Mouse (Mus musculus) liver (tissue): ENCODE results near the gene Arpc1a.
"Not testable (repeated sequence)": the region's sequence is repeated elsewhere in the genome, so short reads cannot be mapped to it uniquely, and the experiment has no call there.

Experiments used
- DNase-seq: peaks from one replicate; pipeline ENCODE4 v3.0.0-alpha.2; 2020; ENCODE audit warnings: mixed read lengths

The Arpc1a gene

GRCm38 (mm10) chr5:145105694-145106275, 22.2 kb downstream of the Arpc1a start:
- DNase-seq: no peak

DNA sequence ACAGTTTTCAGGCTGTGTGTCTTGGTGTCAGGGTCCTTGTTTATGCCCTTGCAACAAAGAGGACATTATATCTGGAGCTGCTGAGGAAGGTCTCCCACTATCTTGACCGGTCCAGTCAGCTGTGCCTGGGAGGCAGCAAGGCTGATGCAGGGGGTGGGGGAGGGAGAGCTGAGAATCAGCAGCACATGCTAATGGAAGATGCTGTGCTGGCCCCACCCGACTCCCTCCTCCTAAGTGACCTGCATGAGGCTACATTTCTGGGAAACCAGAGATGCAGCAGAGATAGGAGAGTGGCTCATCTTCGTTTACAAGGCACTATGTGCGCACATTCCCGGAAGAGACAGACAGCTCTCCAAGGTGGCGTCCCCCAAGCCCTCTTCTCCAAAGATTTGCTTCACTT, 26.8 kb downstream of the Arpc1a start:
- DNase-seq: no peak

DNA sequence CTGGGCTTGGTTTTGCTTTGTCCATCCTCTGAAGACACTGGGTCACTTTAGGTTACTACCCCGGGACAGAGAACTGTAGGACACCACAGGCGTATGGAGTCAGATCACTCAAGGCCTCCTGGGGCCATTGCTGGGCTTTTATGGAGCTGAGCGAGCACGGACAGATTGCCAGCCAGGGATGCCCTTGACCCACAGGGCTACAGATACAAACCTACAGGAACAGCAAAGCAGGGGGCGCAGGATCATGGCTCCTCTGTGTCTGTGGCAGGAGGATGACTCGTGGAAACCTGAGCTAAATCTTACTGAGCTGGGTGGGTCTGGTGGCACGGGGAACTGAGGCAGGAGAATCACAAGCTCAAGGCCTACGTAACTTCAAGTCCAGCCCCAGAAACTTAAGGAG, 28.9 kb downstream of the Arpc1a start:
- no peak for DNase-seq

GRCm38 (mm10) chr5:145113416-145113815, 29.8 kb downstream of the Arpc1a start:
- no peak for DNase-seq

GRCm38 (mm10) chr5:145114071-145114605, 30.5 kb downstream of the Arpc1a start, which contains the start of gene Arpc1b:
TSS of gene Arpc1b (plus strand) at chr5:145114215.
- peak; percentile 78 for DNase-seq

GRCm38 (mm10) chr5:145114606-145115473, 31.2 kb downstream of the Arpc1a start:
- peak; percentile 56 for DNase-seq

GRCm38 (mm10) chr5:145115736-145116135, 32.1 kb downstream of the Arpc1a start:
- DNase-seq: no peak

GRCm38 (mm10) chr5:145116316-145116715, 32.7 kb downstream of the Arpc1a start:
- peak; percentile 43 for DNase-seq

- peak; percentile 68 for DNase-seq
Measured at GRCm38 (mm10) chr5:145116916-145117315, 33.3 kb downstream of the Arpc1a start.

DNA sequence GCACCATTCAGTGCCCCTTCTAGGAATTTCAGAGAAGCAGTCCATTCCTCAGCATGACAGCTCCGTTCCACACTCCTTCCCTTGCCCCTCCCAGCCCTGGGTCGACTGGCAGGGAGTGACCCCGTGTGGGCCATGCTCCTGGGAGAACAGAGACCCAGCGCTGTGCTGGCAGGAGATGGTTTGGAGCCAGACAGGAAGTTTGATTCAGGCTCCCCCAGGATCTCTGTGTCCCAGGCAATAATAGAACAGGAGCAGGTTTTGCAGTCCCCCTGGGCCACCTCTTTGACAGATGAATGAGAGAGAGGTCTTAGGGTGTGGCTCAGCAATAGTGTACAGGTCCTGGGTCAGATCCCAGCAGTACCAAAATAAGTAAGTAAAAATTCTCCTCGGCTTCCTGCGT, 34.4 kb downstream of the Arpc1a start:
- DNase-seq: no peak

- no peak for DNase-seq
Measured at GRCm38 (mm10) chr5:145118461-145118860, 34.8 kb downstream of the Arpc1a start.

DNA sequence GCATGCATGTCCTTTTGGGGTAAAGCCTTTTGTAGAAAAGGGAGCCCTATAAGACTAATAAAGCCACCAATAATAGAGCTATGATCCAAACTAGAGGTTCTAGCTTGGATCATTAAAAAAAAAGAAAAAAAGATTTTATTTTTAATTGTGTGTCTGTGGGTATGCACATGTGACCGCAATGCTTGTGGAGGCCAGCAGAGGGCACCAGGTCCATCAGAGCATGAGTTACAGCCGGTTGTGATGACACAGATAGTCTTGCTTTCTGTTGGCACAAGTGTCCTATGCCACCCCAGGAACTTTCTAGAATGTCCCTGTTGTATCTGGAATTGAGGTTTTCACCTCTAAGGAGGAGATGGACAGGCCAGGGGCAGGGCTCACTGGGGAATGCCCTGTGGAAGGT, 35.8 kb downstream of the Arpc1a start:
- peak; percentile 40 for DNase-seq

- no peak for DNase-seq
Measured at GRCm38 (mm10) chr5:145120921-145121320, 37.3 kb downstream of the Arpc1a start.

GRCm38 (mm10) chr5:145123396-145123795, 39.8 kb downstream of the Arpc1a start:
- no peak for DNase-seq

GRCm38 (mm10) chr5:145126580-145126979, 43.0 kb downstream of the Arpc1a start:
- no peak for DNase-seq

DNA sequence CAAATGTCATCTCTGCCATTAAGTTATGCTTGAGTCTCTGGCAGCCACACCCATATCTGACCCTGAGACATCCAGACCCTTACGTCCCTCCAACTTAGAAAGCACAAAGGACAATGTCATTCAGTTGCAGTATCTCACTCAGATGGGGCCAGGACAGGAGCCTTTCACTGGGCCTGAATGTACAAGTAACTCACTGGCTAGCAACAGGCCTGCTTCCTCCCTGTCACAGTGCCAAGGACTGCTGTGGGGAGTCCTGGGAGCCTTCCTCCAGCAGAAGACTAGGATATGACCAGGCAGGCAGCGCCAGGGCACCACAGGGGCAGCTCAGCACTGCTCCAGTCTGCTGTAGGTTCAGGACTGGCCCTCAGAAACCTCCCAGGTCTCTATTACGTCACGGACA, 45.5 kb downstream of the Arpc1a start:
- no peak for DNase-seq

DNA sequence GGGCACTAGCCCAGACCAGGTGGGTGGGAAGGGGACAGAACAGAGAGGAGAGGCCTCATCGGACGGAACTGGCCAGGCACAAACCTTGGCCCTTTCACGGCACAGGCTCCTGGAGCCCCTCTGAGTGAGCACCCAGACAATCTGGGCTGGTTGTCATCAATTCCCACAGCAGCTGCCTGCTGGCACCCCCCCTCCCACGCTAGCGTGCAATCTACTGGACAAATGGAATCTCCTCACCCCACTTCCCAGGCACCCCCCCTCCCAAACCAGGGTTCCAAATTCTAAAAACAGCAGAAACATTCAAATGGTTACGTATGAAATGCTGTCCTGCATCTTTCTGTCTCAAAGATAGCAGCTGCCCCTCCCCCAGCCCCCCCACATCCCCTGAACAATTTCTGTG, 46.1 kb downstream of the Arpc1a start:
- DNase-seq: not testable (repeated sequence)

- DNase-seq: no peak
Measured at GRCm38 (mm10) chr5:145130191-145130590, 46.6 kb downstream of the Arpc1a start.

DNA sequence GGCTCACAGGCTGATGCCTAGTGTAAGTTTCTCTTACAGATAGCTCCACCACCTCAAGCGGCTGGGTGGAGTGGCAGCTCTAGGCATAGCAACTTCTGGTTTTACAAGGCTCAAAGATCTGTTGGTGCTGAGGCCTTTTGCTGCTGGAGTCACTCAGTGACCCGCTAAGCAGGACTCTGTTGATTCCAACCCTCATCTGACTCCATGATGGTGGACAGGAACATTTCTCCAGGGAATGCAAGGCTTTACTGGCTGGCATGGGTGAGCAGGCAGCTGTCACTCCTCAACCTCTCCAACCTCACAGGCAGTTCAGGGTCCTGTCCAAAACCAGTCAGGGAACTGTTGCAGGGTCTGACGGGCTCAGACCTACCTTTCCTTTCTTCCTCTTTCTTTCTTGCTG, 47.4 kb downstream of the Arpc1a start:
- no peak for DNase-seq

DNA sequence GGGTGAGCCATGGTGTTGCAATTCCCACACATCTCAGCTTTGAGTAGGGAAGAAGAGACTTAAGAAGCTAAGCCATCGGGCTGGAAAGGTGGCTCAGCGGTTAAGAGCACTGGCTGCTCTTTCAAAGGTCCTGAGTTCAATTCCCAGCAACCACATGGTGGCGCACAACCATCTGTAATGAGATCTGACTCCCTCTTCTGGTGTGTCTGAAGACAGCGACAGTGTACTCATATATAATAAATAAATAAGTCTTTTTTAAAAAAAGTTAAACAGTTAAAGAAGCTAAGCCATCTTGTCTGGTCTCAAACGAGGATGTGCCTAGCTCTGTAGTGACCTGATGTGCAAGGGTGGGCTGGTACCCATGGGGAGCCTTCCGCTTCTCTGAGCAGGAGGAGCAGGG, 49.6 kb downstream of the Arpc1a start:
- not testable (repeated sequence) for DNase-seq

GRCm38 (mm10) chr5:145138836-145139235, 55.2 kb downstream of the Arpc1a start:
- DNase-seq: no peak

GRCm38 (mm10) chr5:145139571-145140519, 56.2 kb downstream of the Arpc1a start, which contains the start of the genes Pdap1 and Bud31:
TSS of gene Pdap1 (minus strand) at chr5:145140238.
TSS of gene Bud31 (plus strand) at chr5:145140362.
- peak; percentile 95 for DNase-seq

GRCm38 (mm10) chr5:145140611-145141010, 57.0 kb downstream of the Arpc1a start:
- peak; percentile 40 for DNase-seq
